Mouse (Mus musculus) heart, embryonic 10.5 days (tissue): Measurements from ENCODE around the gene Itga9. TPM values are rescaled to one million over a fixed set of nuclear protein-coding genes. Genes with fewer than 3 reads are reported as not detected.

ENCODE experiments used
- DNase-seq: peaks from one replicate; pipeline ENCODE4 v3.0.0-alpha.2; 2017; ENCODE audit warnings: low spot score
- H3K27ac ChIP-seq: fragments of 300-500 bp; sonication (generic); 2 replicates; pipeline ENCODE4 v1.5.1; 2016; ENCODE audit warnings: mild to moderate bottlenecking
- H3K27me3 ChIP-seq: fragments of 300-500 bp; sonication (generic); 2 replicates; pipeline ENCODE4 v1.6.1; 2016; ENCODE audit warnings: mild to moderate bottlenecking; ENCODE audit not compliant: poor library complexity, insufficient read depth, severe bottlenecking
- H3K36me3 ChIP-seq: fragments of 300-500 bp; sonication (generic); 2 replicates; pipeline ENCODE4 v1.6.1; 2016; ENCODE audit warnings: mild to moderate bottlenecking, moderate library complexity
- H3K4me1 ChIP-seq: fragments of 300-500 bp; sonication (generic); 2 replicates; pipeline ENCODE4 v1.6.1; 2016; ENCODE audit warnings: mild to moderate bottlenecking
- H3K4me3 ChIP-seq: fragments of 300-500 bp; sonication (generic); 2 replicates; pipeline ENCODE4 v1.5.1; 2016; ENCODE audit warnings: mild to moderate bottlenecking, moderate library complexity
- H3K9me3 ChIP-seq: fragments of 300-500 bp; sonication (generic); 2 replicates; pipeline ENCODE4 v1.6.1; 2016; ENCODE audit warnings: mild to moderate bottlenecking, moderate library complexity
- WGBS: fragments of 180-500 bp; shearing (Covaris S2); methylation state at CpG from one replicate; pipeline ENCODE4 v1.1.7; 2016; 5-methylcytosine and 5-hydroxymethylcytosine counted together
- polyA plus RNA-seq: library from polyadenylated mRNA; unstranded; fragments of >200 nt; fragmentation: Nextera tagmentation; extraction: Ambion mirVana; gene quantifications from 2 replicates; pipeline ENCODE4 v1.2.1, GENCODE M21; 2016

The Itga9 gene
- polyA plus RNA-seq, 1 experiment from 2014 or later: 8.9 TPM

GRCm38 (mm10) chr9:118684343-118684742 lies 77.9 kb downstream of the Itga9 start:
- Histone ChIP-seq H3K36me3 (peaks cover 9% of the 10 kb centered on the region; the same call in 1 of the 2 replicates), H3K27ac (no peak overlapping the region), H3K9me3 (no peaks in the 10 kb centered on the region), H3K27me3 (no peaks in the 10 kb centered on the region), H3K4me1 (peaks cover 16% of the 10 kb centered on the region), H3K4me3 (no peak overlapping the region)
- 89% methylated on average over 9 of the region's 9 CpGs for WGBS
- DNase-seq: no peak

GRCm38 (mm10) chr9:118686166-118686961 lies 79.9 kb downstream of the Itga9 start:
- H3K9me3 ChIP-seq: no peaks in the 10 kb centered on the region
- peaks cover 16% of the 10 kb centered on the region for H3K4me1 ChIP-seq
- H3K36me3 ChIP-seq: peaks cover 22% of the 10 kb centered on the region; the same call in 1 of the 2 replicates
- 49% methylated on average over 9 of the region's 9 CpGs for WGBS
- no peaks in the 10 kb centered on the region for H3K27me3 ChIP-seq
- H3K27ac ChIP-seq: no peak overlapping the region; the same call in 1 of the 2 replicates
- H3K4me3 ChIP-seq: no peak overlapping the region
- no peak for DNase-seq

DNA sequence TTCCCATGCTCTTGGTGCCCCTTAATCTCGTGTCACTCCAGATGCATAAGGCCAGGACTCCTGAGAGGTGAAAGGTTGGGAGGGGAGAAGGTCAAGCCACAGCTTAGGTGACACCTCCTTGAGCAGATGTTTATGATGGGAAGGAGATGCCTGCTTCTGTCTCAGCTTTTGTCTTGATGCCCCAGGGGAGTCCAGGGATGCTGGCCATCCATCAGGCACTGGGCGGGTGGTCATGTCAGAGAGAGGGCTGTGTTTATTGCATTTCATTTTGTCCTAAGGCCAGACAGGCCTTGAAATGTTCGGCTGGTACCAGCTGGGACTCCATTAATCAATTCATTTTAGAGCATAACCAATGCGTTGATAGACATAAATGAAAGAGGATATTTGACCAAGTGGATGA lies 81.8 kb downstream of the Itga9 start:
- DNase-seq: no peak
- peaks cover 25% of the 10 kb centered on the region; the same call in 1 of the 2 replicates for H3K36me3 ChIP-seq
- peaks cover 11% of the 10 kb centered on the region for H3K4me1 ChIP-seq
- 83% methylated on average over 4 of the region's 4 CpGs for whole genome bisulfite sequencing
- no peak overlapping the region for H3K4me3 ChIP-seq
- H3K9me3 ChIP-seq: no peaks in the 10 kb centered on the region
- no peak overlapping the region for H3K27ac ChIP-seq
- H3K27me3 ChIP-seq: peaks cover 6% of the 10 kb centered on the region; the same call in 1 of the 2 replicates

DNA sequence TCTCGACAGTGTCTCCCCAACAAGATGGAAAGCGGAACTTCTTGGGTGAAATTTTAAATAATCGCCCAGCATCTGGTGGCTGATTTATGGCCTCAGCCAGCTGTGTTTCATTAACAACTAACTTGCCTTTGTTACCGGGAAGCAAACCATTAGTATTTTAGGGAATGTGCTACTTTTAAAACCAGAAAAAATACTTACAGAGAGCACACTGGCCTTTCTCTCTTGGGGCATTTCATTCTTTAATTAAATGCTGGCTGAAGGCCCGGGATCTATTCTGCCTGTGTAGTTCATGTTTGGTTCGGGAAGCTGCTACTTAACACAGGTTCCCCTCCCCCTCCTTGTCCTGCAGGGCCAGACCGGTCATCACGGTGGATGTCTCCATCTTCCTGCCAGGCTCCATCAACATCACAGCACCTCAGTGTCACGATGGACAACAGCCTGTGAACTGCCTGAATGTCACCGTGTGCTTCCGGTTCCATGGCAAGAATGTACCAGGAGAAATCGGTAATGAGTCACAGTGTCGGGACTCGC lies 82.5 kb downstream of the Itga9 start:
- H3K27ac ChIP-seq: no peak overlapping the region

DNA sequence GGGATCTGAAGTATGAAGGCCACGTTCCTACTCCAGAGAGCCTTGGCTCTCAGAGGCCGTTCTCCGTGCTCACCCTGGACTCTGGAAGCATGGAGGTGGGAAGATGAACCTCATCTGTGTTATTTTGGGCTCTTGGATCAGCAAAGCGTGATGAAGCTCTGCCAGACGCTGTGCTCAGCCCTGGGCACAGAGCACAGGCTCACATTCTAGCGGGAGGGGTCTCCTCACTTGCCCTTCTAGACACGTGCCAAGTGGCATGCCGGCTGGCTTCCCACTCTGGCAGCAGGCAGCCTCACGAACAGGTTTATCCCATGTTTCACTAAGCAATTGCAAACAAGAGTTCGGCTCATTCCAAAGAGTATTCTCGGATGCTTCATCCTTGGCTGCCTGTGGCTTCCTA lies 86.8 kb downstream of the Itga9 start:
- DNase-seq: no peak
- peak overlapping the region; percentile 44; the same call in 1 of the 2 replicates for H3K27ac ChIP-seq
- H3K4me1 ChIP-seq: peaks cover 17% of the 10 kb centered on the region
- no peak overlapping the region for H3K4me3 ChIP-seq
- 82% methylated on average over 11 of the region's 11 CpGs for WGBS
- no peaks in the 10 kb centered on the region for H3K9me3 ChIP-seq
- H3K27me3 ChIP-seq: peaks cover 6% of the 10 kb centered on the region; the same call in 1 of the 2 replicates
- peaks cover 28% of the 10 kb centered on the region; the same call in 1 of the 2 replicates for H3K36me3 ChIP-seq

More for the DNA sequence above, 82.5 kb downstream of the Itga9 start:
- peaks cover 28% of the 10 kb centered on the region; the same call in 1 of the 2 replicates for H3K36me3 ChIP-seq
- H3K4me1 ChIP-seq: peaks cover 14% of the 10 kb centered on the region
- H3K4me3 ChIP-seq: no peak overlapping the region
- WGBS: 76% methylated on average over 14 of the region's 14 CpGs
- no peak for DNase-seq
- H3K27me3 ChIP-seq: peaks cover 6% of the 10 kb centered on the region; the same call in 1 of the 2 replicates
- H3K9me3 ChIP-seq: no peaks in the 10 kb centered on the region

GRCm38 (mm10) chr9:118694420-118694825 lies 87.9 kb downstream of the Itga9 start:
- Histone ChIP-seq H3K27me3 (peaks cover 6% of the 10 kb centered on the region; the same call in 1 of the 2 replicates), H3K9me3 (no peaks in the 10 kb centered on the region), H3K4me3 (no peak overlapping the region), H3K4me1 (peaks cover 20% of the 10 kb centered on the region), H3K36me3 (peaks cover 25% of the 10 kb centered on the region; the same call in 1 of the 2 replicates), H3K27ac (peak overlapping the region; percentile 59; the same call in 1 of the 2 replicates)
- WGBS: 35% methylated on average over 8 of the region's 8 CpGs
- DNase-seq: no peak

GRCm38 (mm10) chr9:118698191-118698590 lies 91.7 kb downstream of the Itga9 start:
- peaks cover 42% of the 10 kb centered on the region for H3K4me1 ChIP-seq
- DNase-seq: no peak
- H3K4me3 ChIP-seq: no peak overlapping the region
- H3K27me3 ChIP-seq: no peaks in the 10 kb centered on the region
- H3K9me3 ChIP-seq: no peaks in the 10 kb centered on the region
- peaks cover 9% of the 10 kb centered on the region; the same call in 1 of the 2 replicates for H3K36me3 ChIP-seq
- no peak overlapping the region for H3K27ac ChIP-seq
- WGBS: 71% methylated on average over 8 of the region's 8 CpGs

- 0 out of 2 replicates have a peak overlapping the region, but pooled peaks have one; percentile 59 for H3K27ac ChIP-seq
- H3K4me3 ChIP-seq: no peak overlapping the region
- peaks cover 7% of the 10 kb centered on the region; the same call in 1 of the 2 replicates for H3K36me3 ChIP-seq
- DNase-seq: no peak
- 85% methylated on average over 4 of the region's 4 CpGs for WGBS
- no peaks in the 10 kb centered on the region for H3K27me3 ChIP-seq
- peaks cover 32% of the 10 kb centered on the region for H3K4me1 ChIP-seq
- H3K9me3 ChIP-seq: no peaks in the 10 kb centered on the region
These were observed 93.2 kb downstream of the Itga9 start for GRCm38 (mm10) chr9:118699716-118700115.

GRCm38 (mm10) chr9:118700889-118701288 lies 94.4 kb downstream of the Itga9 start:
- WGBS: 9% methylated on average over 11 of the region's 12 CpGs
- H3K36me3 ChIP-seq: peaks cover 7% of the 10 kb centered on the region; the same call in 1 of the 2 replicates
- no peaks in the 10 kb centered on the region for H3K27me3 ChIP-seq
- peak overlapping the region; percentile 82; the same call in 1 of the 2 replicates for H3K27ac ChIP-seq
- peaks cover 37% of the 10 kb centered on the region for H3K4me1 ChIP-seq
- H3K9me3 ChIP-seq: no peaks in the 10 kb centered on the region
- H3K4me3 ChIP-seq: peak overlapping the region; percentile 43
- DNase-seq: no peak

- DNase-seq: no peak
- no peak overlapping the region for H3K4me3 ChIP-seq
- 68% methylated on average over 2 of the region's 2 CpGs for WGBS
- peak overlapping the region; percentile 82 for H3K27ac ChIP-seq
- peaks cover 7% of the 10 kb centered on the region; the same call in 1 of the 2 replicates for H3K36me3 ChIP-seq
- H3K9me3 ChIP-seq: no peaks in the 10 kb centered on the region
- no peaks in the 10 kb centered on the region for H3K27me3 ChIP-seq
- H3K4me1 ChIP-seq: peaks cover 40% of the 10 kb centered on the region
These were observed 95.3 kb downstream of the Itga9 start for GRCm38 (mm10) chr9:118701791-118702190.

GRCm38 (mm10) chr9:118703146-118703545 lies 96.7 kb downstream of the Itga9 start:
- no peak overlapping the region for H3K4me3 ChIP-seq
- no peaks in the 10 kb centered on the region for H3K27me3 ChIP-seq
- DNase-seq: no peak
- H3K36me3 ChIP-seq: peaks cover 9% of the 10 kb centered on the region; the same call in 1 of the 2 replicates
- H3K9me3 ChIP-seq: 0 out of 2 replicates have a peak, but pooled peaks cover under 1% of the 10 kb centered on the region
- no peak overlapping the region for H3K27ac ChIP-seq
- H3K4me1 ChIP-seq: peaks cover 40% of the 10 kb centered on the region
- WGBS: 91% methylated on average over 3 of the region's 3 CpGs

- 37% methylated on average over 14 of the region's 14 CpGs for WGBS
- Histone ChIP-seq H3K4me3 (no peak overlapping the region), H3K27me3 (no peaks in the 10 kb centered on the region), H3K9me3 (0 out of 2 replicates have a peak, but pooled peaks cover 3% of the 10 kb centered on the region), H3K4me1 (peaks cover 34% of the 10 kb centered on the region), H3K27ac (no peak overlapping the region), H3K36me3 (peaks cover 14% of the 10 kb centered on the region; the same call in 1 of the 2 replicates)
- DNase-seq: no peak
These were observed 99.0 kb downstream of the Itga9 start for GRCm38 (mm10) chr9:118705381-118706074.
